9 mouse cellular contexts compared by ENCODE assay signal in genomic region chr6:112930011-112930451, GRCm38 (mm10). TPM values are rescaled to one million over a fixed set of nuclear protein-coding genes. Genes with fewer than 3 reads are reported as not detected.
DNase-seq lines count a peak whose midpoint lies in the region; ATAC-seq and TF ChIP-seq lines count a peak whose summit lies in the region.
"Had no signal": no experiment of that assay in that cellular context is flagged by ENCODE, and none has a peak within 500 bp of the region (broad histone marks: within the 10 kb centered on the region; RNA-seq: fewer than 3 reads in every experiment).

No protein-coding gene starts in this region.

- peak overlapping the region; percentile 23; the same call in 1 of the 2 replicates for H3K4me2 ChIP-seq in lung, embryonic 14.5 days
- peak overlapping the region; percentile 45 for H3K4me2 ChIP-seq in hindbrain, embryonic 15.5 days

- H3K9me3 ChIP-seq in lung, embryonic 14.5 days (ENCODE audit: low read depth, low read length) = no peaks in the 10 kb centered on the region
- no peaks in the 10 kb centered on the region for H3K9me3 ChIP-seq in embryonic facial prominence, embryonic 10.5 days
- H3K9me3 ChIP-seq in hindbrain, embryonic 15.5 days = no peaks in the 10 kb centered on the region

- peak; percentile 73 for ATAC-seq in lung, embryonic 14.5 days (ENCODE audit: insufficient read depth)
- ATAC-seq in hindbrain, embryonic 15.5 days (ENCODE audit: low FRiP score, low read depth) = peak; percentile 74
- ATAC-seq: Patski had no signal

- H3K4me3 ChIP-seq in lung, embryonic 14.5 days (ENCODE audit: low read depth, low read length) = no peak overlapping the region
- peak overlapping the region; percentile 28; the same call in 1 of the 2 replicates for H3K4me3 ChIP-seq in embryonic facial prominence, embryonic 10.5 days
- H3K4me3 ChIP-seq in hindbrain, embryonic 15.5 days = 0 out of 2 replicates have a peak overlapping the region, but pooled peaks have one; percentile 0

- H3K27ac ChIP-seq in lung, embryonic 14.5 days (ENCODE audit: low read depth) = no peak overlapping the region
- peak overlapping the region; percentile 70 for H3K27ac ChIP-seq in embryonic facial prominence, embryonic 10.5 days (replicated peaks)
- peak overlapping the region; percentile 67 for H3K27ac ChIP-seq in hindbrain, embryonic 15.5 days (replicated peaks)

- no peaks in the 10 kb centered on the region for H3K36me3 ChIP-seq in lung, embryonic 14.5 days (ENCODE audit: insufficient read depth)
- H3K36me3 ChIP-seq in embryonic facial prominence, embryonic 10.5 days (replicated peaks) = no peaks in the 10 kb centered on the region
- H3K36me3 ChIP-seq in hindbrain, embryonic 15.5 days = no peaks in the 10 kb centered on the region

- H3K4me1 ChIP-seq in lung, embryonic 14.5 days (ENCODE audit: insufficient read depth) = no peaks in the 10 kb centered on the region; the same call in 1 of the 2 replicates
- peaks cover 32% of the 10 kb centered on the region for H3K4me1 ChIP-seq in embryonic facial prominence, embryonic 10.5 days
- peaks cover 83% of the 10 kb centered on the region for H3K4me1 ChIP-seq in hindbrain, embryonic 15.5 days (replicated peaks)

- TF ChIP-seq CTCF in lung, embryonic 14.5 days (IDR thresholded peaks at IDR 0.05; ENCODE audit: low read depth) = no peak

- DNase-seq in lung, embryonic 14.5 days = peak; percentile 51
- no peak for DNase-seq in lung, postnatal 14 days
- peak; percentile 41 for DNase-seq in embryonic facial prominence, embryonic 10.5 days (ENCODE audit: low spot score)
- DNase-seq in retina, embryonic 14.5 days (ENCODE audit: low spot score) = peak; percentile 68
- DNase-seq in adipocyte (ENCODE audit: low spot score) = no peak
- no peak for DNase-seq in gastrocnemius, postnatal 10 days
- no peak for DNase-seq in cerebellum, adult 8-10 months

- H3K27me3 ChIP-seq in lung, embryonic 14.5 days (ENCODE audit: insufficient read depth, low read length) = no peaks in the 10 kb centered on the region
- no peaks in the 10 kb centered on the region for H3K27me3 ChIP-seq in embryonic facial prominence, embryonic 10.5 days (replicated peaks; ENCODE audit: low read depth, poor library complexity, severe bottlenecking)
- H3K27me3 ChIP-seq in hindbrain, embryonic 15.5 days = no peaks in the 10 kb centered on the region
- H3K27me3 ChIP-seq: Patski had no signal

- 41% methylated on average over 5 of the region's 5 CpGs for WGBS in lung, embryonic 14.5 days
- WGBS in embryonic facial prominence, embryonic 10.5 days = 35% methylated on average over 5 of the region's 5 CpGs
- 4% methylated on average over 5 of the region's 5 CpGs for WGBS in hindbrain, embryonic 15.5 days

- no peak overlapping the region for H3K9ac ChIP-seq in lung, embryonic 14.5 days
- no peak overlapping the region for H3K9ac ChIP-seq in hindbrain, embryonic 15.5 days

RNA-seq across cellular contexts. Expression of gene Srgap3, which starts 17.0 kb away (rescaled TPM):
- polyA plus RNA-seq in lung, embryonic 14.5 days (2014; fragmentation: Nextera tagmentation; extraction: Ambion mirVana) = 5.0 and 5.5 TPM in 2 replicates
- 8.0 and 10.5 TPM in 2 replicates for polyA plus RNA-seq in embryonic facial prominence, embryonic 10.5 days (2016; fragmentation: Nextera tagmentation; extraction: Ambion mirVana)
- 30.5 and 36.8 TPM in 2 replicates for polyA plus RNA-seq in hindbrain, embryonic 15.5 days (2015; fragmentation: Nextera tagmentation; extraction: Ambion mirVana)
- 10 to 100 TPM in 1 of 2 experiments, 1 to 10 TPM in 1; 7.8 to 12.4 TPM for total RNA-seq in gastrocnemius, postnatal 10 days (2021)

Comparison
In these comparisons a context has a peak if more than half of its experiments do, and no peak if none do; other contexts are left out.
1. DNase-seq: peak in lung, embryonic 14.5 days (single experiment), embryonic facial prominence, embryonic 10.5 days (single experiment) and retina, embryonic 14.5 days (single experiment); none in lung, postnatal 14 days (single experiment), adipocyte (single experiment), gastrocnemius, postnatal 10 days (single experiment) and cerebellum, adult 8-10 months (single experiment).